Mouse (Mus musculus) layer of hippocampus, postnatal 10 days (tissue): ENCODE measurements around the gene Cnot2. TPM values are rescaled to one million over a fixed set of nuclear protein-coding genes. Genes with fewer than 3 reads are reported as not detected.

Source experiments
- DNase-seq, 2 experiments: peaks; one replicate each; pipeline ENCODE4 v3.0.0; 2021; ENCODE audit warnings: low spot score in 2 of 2
- total RNA-seq, 2 experiments: library from RNA; stranded (reverse); gene quantifications; 2 replicates each; pipeline ENCODE4 v1.2.3; 2021

Cnot2 gene
- total RNA-seq, 2 experiments from 2014 or later, result 68.7 to 71.0 TPM

DNA sequence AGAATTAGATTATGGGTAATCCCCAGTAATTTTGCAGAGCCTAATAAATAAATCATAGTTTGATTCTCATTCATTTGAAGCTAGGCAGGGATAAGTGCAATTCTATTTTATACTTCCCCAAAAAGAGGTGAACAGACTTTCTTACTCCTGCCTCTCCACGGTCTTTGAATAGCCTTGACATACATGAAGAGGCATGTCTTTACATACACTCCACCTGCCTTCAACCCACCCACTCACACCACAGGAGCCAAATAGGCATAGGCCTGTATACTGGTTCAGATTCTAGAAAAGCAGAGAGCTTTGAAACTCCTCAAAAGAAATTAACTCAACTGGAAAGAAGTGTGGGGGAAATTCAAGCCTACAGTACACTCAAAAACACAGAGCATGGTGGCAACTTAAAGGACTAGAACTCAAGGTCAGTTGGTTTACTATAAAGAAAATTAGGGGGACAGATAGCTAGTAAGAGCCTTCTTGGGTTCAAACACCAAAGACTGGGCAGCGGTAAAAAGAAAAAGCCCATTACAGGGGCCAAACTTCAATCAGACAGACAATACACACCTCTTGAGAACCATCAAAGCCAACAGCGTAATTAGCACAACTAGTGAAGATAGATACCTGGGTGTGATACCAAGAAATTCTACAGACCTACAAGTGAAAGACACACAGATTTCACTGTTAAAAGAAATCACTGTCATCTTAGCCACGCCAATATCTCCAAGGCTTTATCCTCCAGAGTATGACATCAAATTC is 18.4 kb downstream of the Cnot2 start:
- no peak for DNase-seq

DNA sequence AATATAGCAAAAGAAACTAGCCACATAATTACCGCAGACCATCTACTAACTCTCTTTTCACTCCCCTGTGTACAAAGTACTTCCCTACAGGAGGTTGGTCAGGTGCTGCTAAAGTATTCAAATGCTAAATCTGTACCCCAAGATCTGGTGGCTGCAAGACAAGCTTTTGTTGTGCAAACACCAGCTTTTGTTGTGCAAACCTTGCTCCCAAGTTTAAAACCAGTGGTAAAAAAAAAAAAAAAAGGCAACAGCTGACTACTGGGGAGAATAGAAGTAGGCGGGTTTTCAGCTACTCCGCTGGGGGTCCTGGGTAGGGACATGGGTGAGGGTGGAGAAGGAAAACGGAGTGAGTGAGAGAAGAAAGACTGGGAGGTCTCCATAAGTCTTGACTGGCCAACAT is 19.1 kb downstream of the Cnot2 start:
- DNase-seq, result no peak

GRCm38 (mm10) chr10:116559171-116559570 is 22.1 kb downstream of the Cnot2 start:
- no peak for DNase-seq

GRCm38 (mm10) chr10:116557166-116557565 is 24.1 kb downstream of the Cnot2 start:
- no peak for DNase-seq

- DNase-seq, result no peak
These were observed 26.9 kb downstream of the Cnot2 start for GRCm38 (mm10) chr10:116554434-116554833.

- no peak for DNase-seq
These were observed 33.4 kb downstream of the Cnot2 start for GRCm38 (mm10) chr10:116547958-116548357.

DNA sequence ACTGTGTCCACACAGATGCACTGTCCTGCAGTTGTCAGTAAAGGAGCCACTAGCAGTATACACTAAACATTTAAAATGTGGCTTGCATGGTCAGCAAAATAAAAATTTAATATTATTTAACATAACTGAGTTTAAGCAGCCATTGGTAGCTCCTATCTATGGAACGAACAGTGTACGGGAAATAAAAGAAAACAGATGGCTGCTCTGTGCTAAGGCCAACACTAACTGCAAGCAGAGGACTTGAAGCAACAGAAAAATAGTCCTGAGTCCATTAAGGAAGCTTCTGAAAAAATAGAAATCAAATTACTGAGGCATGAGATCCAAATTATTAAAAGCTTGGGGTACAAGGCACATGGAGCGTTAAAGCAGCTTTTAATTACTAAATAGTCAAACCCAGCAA is 35.1 kb downstream of the Cnot2 start:
- no peak for DNase-seq

GRCm38 (mm10) chr10:116543061-116543460 is 38.2 kb downstream of the Cnot2 start:
- DNase-seq, result no peak

DNA sequence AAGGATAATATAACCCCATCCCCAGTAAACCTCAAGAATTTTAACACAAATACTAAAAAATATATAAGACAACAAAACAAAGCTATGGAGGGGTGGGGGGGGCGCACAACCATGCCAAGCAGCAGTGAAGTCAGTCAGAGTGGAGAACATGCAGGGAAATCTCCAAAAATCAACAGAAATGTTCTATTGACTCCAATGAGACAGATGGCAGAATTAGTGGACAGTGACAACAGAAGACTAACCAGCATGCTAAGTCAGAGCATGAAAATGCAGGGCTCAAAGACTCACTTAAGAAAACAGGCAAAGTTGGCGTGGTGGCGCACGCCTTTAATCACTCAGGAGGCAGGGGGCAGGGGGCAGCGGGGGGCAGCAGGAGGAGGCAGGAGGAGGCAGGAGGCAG is 40.6 kb downstream of the Cnot2 start:
- DNase-seq, result no peak

DNA sequence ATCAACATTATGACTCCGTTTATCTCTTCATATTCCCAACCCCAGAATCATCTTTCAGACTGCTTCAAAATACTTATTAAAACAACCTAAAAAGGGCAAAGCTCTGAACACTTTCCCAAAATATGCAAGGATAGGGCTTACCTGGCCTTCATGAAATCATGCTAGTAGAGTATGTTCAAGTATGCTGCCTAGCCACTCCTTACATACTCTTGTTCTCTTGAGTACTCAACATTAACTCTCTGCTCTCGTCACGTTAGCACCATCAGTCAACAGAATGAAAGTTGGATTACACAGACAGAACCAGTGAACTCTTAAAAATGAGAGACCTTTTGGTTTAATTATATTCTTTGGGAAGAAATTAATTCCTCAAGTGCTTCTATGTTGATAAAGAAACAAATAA is 43.8 kb downstream of the Cnot2 start:
- no peak for DNase-seq

DNA sequence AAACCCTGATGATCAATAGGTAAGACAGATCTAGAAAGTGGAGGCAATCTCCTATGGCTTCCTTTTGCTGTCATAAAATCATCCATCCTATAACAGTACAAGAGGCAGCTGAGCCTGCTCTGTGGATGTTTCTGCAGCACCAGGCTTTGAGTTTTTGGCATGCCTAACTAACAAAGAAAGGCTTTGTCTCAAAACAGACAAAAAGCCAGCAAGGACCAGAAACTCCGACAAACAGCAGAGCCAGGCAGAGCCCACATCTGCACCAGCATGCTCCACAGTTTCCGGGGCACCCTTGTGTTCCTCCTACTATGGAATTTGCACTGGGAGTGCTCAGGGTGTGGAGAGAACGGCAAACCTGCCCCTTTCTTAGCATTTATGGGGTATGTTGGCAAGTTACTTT is 47.0 kb downstream of the Cnot2 start:
- DNase-seq, result no peak

GRCm38 (mm10) chr10:116532561-116532960 is 48.8 kb downstream of the Cnot2 start:
- DNase-seq, result no peak

GRCm38 (mm10) chr10:116531063-116531462 is 50.2 kb downstream of the Cnot2 start:
- DNase-seq, result no peak

DNA sequence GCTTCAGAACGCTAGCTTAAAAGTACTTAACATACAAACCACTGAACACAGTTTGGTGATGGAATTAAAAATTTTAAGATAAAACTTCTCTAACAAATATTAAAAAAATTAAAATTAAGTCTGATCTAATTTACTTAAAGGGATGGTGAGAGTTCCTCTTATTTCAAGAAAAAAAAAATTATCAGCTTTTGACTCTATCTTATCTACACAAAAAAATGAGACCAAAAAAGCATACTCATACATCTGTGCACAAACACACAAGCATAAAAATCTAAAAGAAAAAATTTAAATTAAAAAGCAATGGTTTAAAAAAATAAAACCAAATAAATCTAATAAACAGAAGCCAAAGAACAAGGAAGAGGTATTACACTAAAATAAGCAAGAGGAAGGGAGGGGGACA is 61.7 kb downstream of the Cnot2 start:
- DNase-seq, result no peak

- DNase-seq, result no peak
These were observed 65.7 kb downstream of the Cnot2 start for GRCm38 (mm10) chr10:116515590-116515989.

DNA sequence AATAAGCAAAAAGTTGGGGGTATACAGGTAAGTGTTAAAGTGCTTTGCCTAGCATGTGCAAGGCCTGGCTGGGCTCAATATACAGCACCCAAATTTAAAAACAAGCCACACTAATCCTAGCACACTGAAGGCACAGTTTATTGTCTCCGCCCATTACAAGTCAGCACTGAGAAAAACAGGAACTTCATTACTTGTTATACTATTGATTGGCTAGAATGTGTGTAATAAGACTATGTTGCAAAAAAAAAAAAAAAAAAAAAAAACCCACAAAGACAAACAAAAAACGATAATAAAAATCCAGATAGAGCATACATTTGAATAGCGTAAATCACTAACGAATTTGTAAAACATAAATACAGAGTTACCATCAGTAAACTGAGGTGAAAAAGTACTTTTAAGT is 66.2 kb downstream of the Cnot2 start:
- DNase-seq, result no peak

GRCm38 (mm10) chr10:116513254-116513635 is 68.1 kb downstream of the Cnot2 start:
- DNase-seq, result no peak

GRCm38 (mm10) chr10:116512521-116513253 is 68.6 kb downstream of the Cnot2 start:
- DNase-seq, result no peak

DNA sequence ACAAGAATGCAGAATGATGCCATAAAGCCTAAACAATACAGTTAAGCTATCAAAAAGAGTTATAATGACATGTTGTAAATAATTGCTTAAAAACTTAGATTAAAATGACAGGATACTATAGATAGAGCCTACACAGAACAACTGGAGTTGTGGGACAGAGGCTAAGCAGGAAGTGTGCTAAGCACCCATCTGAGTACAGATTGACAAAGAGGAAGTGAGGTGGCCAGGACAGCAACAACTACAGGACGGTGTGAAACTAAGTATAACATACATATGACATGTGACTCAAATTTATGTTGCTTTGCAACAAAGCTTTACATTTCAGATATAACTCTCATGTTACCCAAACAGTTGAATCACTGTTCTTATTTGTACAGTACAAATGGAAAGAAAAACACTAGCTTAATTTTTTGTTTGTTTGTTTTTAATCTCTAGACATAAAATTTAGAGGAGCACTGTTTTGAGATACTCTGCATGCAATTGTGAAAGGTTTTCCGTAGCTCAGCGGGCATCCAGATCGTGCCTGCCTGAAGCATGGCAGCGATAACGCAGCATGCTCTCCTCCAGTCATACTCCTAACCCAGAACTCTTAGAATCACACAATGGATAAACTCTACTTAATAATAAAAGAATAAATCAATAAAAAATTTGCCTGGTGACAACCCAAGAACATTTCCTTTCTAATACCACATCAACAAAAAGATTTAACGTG is 75.9 kb downstream of the Cnot2 start:
- DNase-seq, result no peak

- no peak for DNase-seq
These were observed 88.5 kb downstream of the Cnot2 start for GRCm38 (mm10) chr10:116492768-116493167.

DNA sequence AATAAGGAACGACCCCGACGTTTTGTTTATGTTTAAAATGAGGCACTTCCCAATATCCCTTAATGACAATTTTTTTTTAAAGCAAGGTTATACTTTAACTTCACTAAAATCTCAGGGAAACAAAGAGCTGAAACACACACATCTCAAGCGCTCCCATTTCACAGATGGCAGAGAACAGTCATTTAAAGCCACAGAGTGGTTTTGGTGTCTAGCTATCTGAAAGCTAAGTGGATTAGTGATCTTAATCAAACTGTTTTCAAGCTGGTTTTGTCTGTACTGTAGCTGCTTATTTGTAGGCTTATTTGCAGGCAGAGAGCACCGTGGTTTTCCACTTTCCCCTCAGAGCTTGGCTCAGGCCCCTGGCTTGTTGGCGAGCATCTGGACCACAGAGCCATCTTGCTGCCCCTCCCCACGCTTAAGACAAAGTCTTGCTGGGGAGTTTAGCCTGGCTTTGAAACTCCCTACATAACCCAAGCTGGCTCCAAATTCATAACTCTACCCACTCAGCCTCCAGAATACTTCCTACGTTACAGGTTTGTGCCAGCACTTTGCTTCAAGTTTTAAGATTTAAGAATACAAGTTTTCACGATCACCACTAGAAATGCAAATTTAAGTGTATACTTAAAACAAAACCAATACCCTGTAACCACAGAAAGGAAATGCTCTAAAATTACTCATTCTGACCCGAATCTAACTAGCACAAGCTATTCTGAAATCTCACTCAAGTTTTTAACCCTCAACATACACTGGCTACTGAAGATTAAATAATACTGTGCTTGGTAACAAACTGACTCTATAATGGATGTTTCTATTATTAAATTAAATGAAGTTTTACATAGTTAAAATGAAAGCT is 94.2 kb downstream of the Cnot2 start:
- no peak for DNase-seq
